ENCODE assay signal across 9 mouse cellular contexts in genomic region chr16:90379897-90380296, GRCm38 (mm10). TPM values are rescaled to one million over a fixed set of nuclear protein-coding genes. Genes with fewer than 3 reads are reported as not detected.
A peak's percentile ranks its signal among the peaks of the same experiment; 100 is the strongest.
DNase-seq lines count a peak whose midpoint lies in the region; ATAC-seq and TF ChIP-seq lines count a peak whose summit lies in the region.
"Had no signal": no experiment of that assay in that cellular context is flagged by ENCODE, and none has a peak within 500 bp of the region (broad histone marks: within the 10 kb centered on the region; RNA-seq: fewer than 3 reads in every experiment).

No protein-coding gene starts in this region.

- TF ChIP-seq POLR2A in cortical plate, adult 2 months (IDR thresholded peaks at IDR 0.05; ENCODE audit: extremely low read depth, insufficient read depth, low read length) = no peak

- ATAC-seq in granulocyte monocyte progenitor cell, adult 5-6 weeks (replicated peaks; ENCODE audit: poor library complexity, severe bottlenecking) = peak; percentile 77
- peak; percentile 47; the same call in 1 of the 2 replicates for ATAC-seq in liver, embryonic 11.5 days (replicated peaks; ENCODE audit: low FRiP score)
- peak; percentile 54; the same call in 1 of the 2 replicates for ATAC-seq in neural tube, embryonic 13.5 days (ENCODE audit: low read depth)

- H3K9me3 ChIP-seq in liver, embryonic 11.5 days (ENCODE audit: control insufficient read depth, low read length) = no peaks in the 10 kb centered on the region
- H3K9me3 ChIP-seq in neural tube, embryonic 13.5 days = no peaks in the 10 kb centered on the region
- H3K9me3 ChIP-seq: embryonic facial prominence, embryonic 13.5 days had no signal

- H3K9ac ChIP-seq in liver, embryonic 11.5 days (ENCODE audit: low read depth, low read length) = no peak overlapping the region
- no peak overlapping the region for H3K9ac ChIP-seq in neural tube, embryonic 13.5 days
- H3K9ac ChIP-seq: embryonic facial prominence, embryonic 13.5 days had no signal

- no peaks in the 10 kb centered on the region for H3K4me1 ChIP-seq in cortical plate, adult 2 months (ENCODE audit: control insufficient read depth, insufficient read depth, low read length)
- H3K4me1 ChIP-seq in liver, embryonic 11.5 days (replicated peaks; ENCODE audit: control insufficient read depth, insufficient read depth, low read length) = peaks cover 4% of the 10 kb centered on the region; the same call in 1 of the 2 replicates
- H3K4me1 ChIP-seq in neural tube, embryonic 13.5 days (replicated peaks) = peaks cover 14% of the 10 kb centered on the region

- H3K36me3 ChIP-seq in liver, embryonic 11.5 days (ENCODE audit: control insufficient read depth, insufficient read depth, low read length) = no peaks in the 10 kb centered on the region
- H3K36me3 ChIP-seq in neural tube, embryonic 13.5 days = no peaks in the 10 kb centered on the region
- H3K36me3 ChIP-seq: embryonic facial prominence, embryonic 13.5 days had no signal

- 14% methylated on average over 11 of the region's 11 CpGs for WGBS in liver, embryonic 11.5 days
- 16% methylated on average over 11 of the region's 11 CpGs for WGBS in neural tube, embryonic 13.5 days

- H3K4me3 ChIP-seq in cortical plate, adult 2 months (ENCODE audit: insufficient read depth, low read length) = no peak overlapping the region
- no peak overlapping the region for H3K4me3 ChIP-seq in liver, embryonic 11.5 days (ENCODE audit: low read depth, low read length)
- H3K4me3 ChIP-seq in neural tube, embryonic 13.5 days = no peak overlapping the region
- H3K4me3 ChIP-seq: embryonic facial prominence, embryonic 13.5 days had no signal

- no peak overlapping the region for H3K4me2 ChIP-seq in liver, embryonic 11.5 days
- no peak overlapping the region for H3K4me2 ChIP-seq in neural tube, embryonic 13.5 days
- H3K4me2 ChIP-seq: embryonic facial prominence, embryonic 13.5 days had no signal

- TF ChIP-seq CTCF in cortical plate, adult 2 months (IDR thresholded peaks at IDR 0.05; ENCODE audit: extremely low read depth, insufficient read depth, low read length) = peak; percentile 56

- no peak overlapping the region for H3K27ac ChIP-seq in cortical plate, adult 2 months (ENCODE audit: insufficient read depth, low read length)
- H3K27ac ChIP-seq in liver, embryonic 11.5 days (ENCODE audit: low read depth, low read length) = no peak overlapping the region
- no peak overlapping the region for H3K27ac ChIP-seq in neural tube, embryonic 13.5 days (replicated peaks)
- H3K27ac ChIP-seq: embryonic facial prominence, embryonic 13.5 days had no signal

- peak; percentile 65 for DNase-seq in A20 (ENCODE audit: low read depth, low spot score)
- DNase-seq in adrenal gland, adult 18-20 months (ENCODE audit: low spot score in 2 of 2) = peak; percentile 79
- peak; percentile 58 to 84 for DNase-seq in kidney, adult 8-10 months
- peak; percentile 51 for DNase-seq in liver, embryonic 11.5 days (ENCODE audit: low spot score)
- peak; percentile 71 for DNase-seq in testis, postnatal 14 days (ENCODE audit: low spot score)

- peaks cover 33% of the 10 kb centered on the region for H3K27me3 ChIP-seq in liver, embryonic 11.5 days (replicated peaks; ENCODE audit: control insufficient read depth, insufficient read depth, low read length)
- peaks cover 58% of the 10 kb centered on the region for H3K27me3 ChIP-seq in neural tube, embryonic 13.5 days

RNA-seq across cellular contexts. Expression of gene Hunk, which starts 5.9 kb away (rescaled TPM):
- 1 to 10 TPM; 2.8 to 3.7 TPM for total RNA-seq in adrenal gland, adult 18-20 months (2021)
- polyA plus RNA-seq in cortical plate, adult 2 months (2012; rRNA removed) = 12.1 and 14.5 TPM in 2 replicates
- total RNA-seq in granulocyte monocyte progenitor cell, adult 5-6 weeks (2014; fragmentation: Nextera tagmentation) = not detected in 2 replicates
- not detected in 2 replicates for total RNA-seq in granulocyte monocyte progenitor cell, adult 5-6 weeks (2017)
- 5.0 and 5.6 TPM in 2 replicates for polyA plus RNA-seq in liver, embryonic 11.5 days (2014; fragmentation: Nextera tagmentation; extraction: Ambion mirVana)
- 6.2 and 6.8 TPM in 2 replicates for polyA plus RNA-seq in neural tube, embryonic 13.5 days (2015; fragmentation: Nextera tagmentation; extraction: Ambion mirVana)
